ENCODE assay signal across 7 mouse cellular contexts in genomic region chr16:91841026-91841630, GRCm38 (mm10).
DNase-seq lines count a peak whose midpoint lies in the region; ATAC-seq and TF ChIP-seq lines count a peak whose summit lies in the region.

No protein-coding gene starts in this region.

- H3K27ac ChIP-seq in lung, embryonic 14.5 days (ENCODE audit: low read depth): no peak overlapping the region
- peak overlapping the region; percentile 68 for H3K27ac ChIP-seq in embryonic facial prominence, embryonic 15.5 days (replicated peaks)
- peak overlapping the region; percentile 51 for H3K27ac ChIP-seq in heart, embryonic 15.5 days

- H3K4me2 ChIP-seq in lung, embryonic 14.5 days: no peak overlapping the region
- H3K4me2 ChIP-seq in embryonic facial prominence, embryonic 15.5 days (replicated peaks): no peak overlapping the region
- 0 out of 2 replicates have a peak overlapping the region, but pooled peaks have one; percentile 4 for H3K4me2 ChIP-seq in heart, embryonic 15.5 days

- H3K9ac ChIP-seq in lung, embryonic 14.5 days: no peak overlapping the region
- no peak overlapping the region for H3K9ac ChIP-seq in embryonic facial prominence, embryonic 15.5 days
- H3K9ac ChIP-seq in heart, embryonic 15.5 days: peak overlapping the region; percentile 25; the same call in 1 of the 2 replicates

- no peaks in the 10 kb centered on the region for H3K9me3 ChIP-seq in lung, embryonic 14.5 days (ENCODE audit: low read depth, low read length)
- no peaks in the 10 kb centered on the region for H3K9me3 ChIP-seq in embryonic facial prominence, embryonic 15.5 days (replicated peaks)
- no peaks in the 10 kb centered on the region for H3K9me3 ChIP-seq in heart, embryonic 15.5 days (replicated peaks)

- WGBS in lung, embryonic 14.5 days: 78% methylated on average over 14 of the region's 14 CpGs
- 69% methylated on average over 14 of the region's 14 CpGs for WGBS in lung, adult 2 months
- WGBS in embryonic facial prominence, embryonic 15.5 days: 60% methylated on average over 14 of the region's 14 CpGs
- WGBS in heart, embryonic 15.5 days: 63% methylated on average over 14 of the region's 14 CpGs

- no peak for TF ChIP-seq POLR2A in lung, adult 2 months (IDR thresholded peaks at IDR 0.05; ENCODE audit: borderline replicate concordance, extremely low read depth, low read depth, low read length)

- ATAC-seq in lung, embryonic 14.5 days (ENCODE audit: insufficient read depth): no peak; the same call in 1 of the 2 replicates
- ATAC-seq in embryonic facial prominence, embryonic 15.5 days (ENCODE audit: insufficient number of reproducible peaks, low FRiP score, low TSS enrichment, low read depth): peak; percentile 61; the same call in 1 of the 2 replicates
- ATAC-seq in heart, embryonic 15.5 days (replicated peaks; ENCODE audit: insufficient number of reproducible peaks, insufficient read depth, low FRiP score, low read depth): peak; percentile 68
- no peak for ATAC-seq in CD4-positive, CD25-positive, alpha-beta regulatory T cell, adult 4 months

- no peak overlapping the region for H3K4me3 ChIP-seq in lung, embryonic 14.5 days (ENCODE audit: low read depth, low read length)
- H3K4me3 ChIP-seq in lung, adult 2 months (replicated peaks; ENCODE audit: extremely low read depth, low read depth, low read length): no peak overlapping the region
- H3K4me3 ChIP-seq in embryonic facial prominence, embryonic 15.5 days (replicated peaks): no peak overlapping the region
- H3K4me3 ChIP-seq in heart, embryonic 15.5 days: no peak overlapping the region

- H3K27me3 ChIP-seq in lung, embryonic 14.5 days (ENCODE audit: insufficient read depth, low read length): no peaks in the 10 kb centered on the region
- no peaks in the 10 kb centered on the region for H3K27me3 ChIP-seq in embryonic facial prominence, embryonic 15.5 days
- no peaks in the 10 kb centered on the region for H3K27me3 ChIP-seq in heart, embryonic 15.5 days
- no peaks in the 10 kb centered on the region for H3K27me3 ChIP-seq in splenic B cell, adult 2 months (ENCODE audit: control insufficient read depth, insufficient read depth, low read length, poor library complexity, severe bottlenecking)

- peaks cover 50% of the 10 kb centered on the region for H3K36me3 ChIP-seq in lung, embryonic 14.5 days (ENCODE audit: insufficient read depth)
- H3K36me3 ChIP-seq in embryonic facial prominence, embryonic 15.5 days: peaks cover 16% of the 10 kb centered on the region; the same call in 1 of the 2 replicates
- H3K36me3 ChIP-seq in heart, embryonic 15.5 days: peaks cover 17% of the 10 kb centered on the region; the same call in 1 of the 2 replicates
- H3K36me3 ChIP-seq in splenic B cell, adult 2 months (ENCODE audit: control insufficient read depth, insufficient read depth, low read length, poor library complexity, severe bottlenecking): no peaks in the 10 kb centered on the region

- TF ChIP-seq CTCF in lung, embryonic 14.5 days (IDR thresholded peaks at IDR 0.05; ENCODE audit: low read depth): no peak
- TF ChIP-seq CTCF in lung, adult 2 months (IDR thresholded peaks at IDR 0.05; ENCODE audit: insufficient read depth, low read length): no peak

- peak; percentile 27 for DNase-seq in lung, embryonic 14.5 days
- no peak for DNase-seq in lung, adult 2 months
- peak; percentile 24 for DNase-seq in splenic B cell, adult 2 months (ENCODE audit: low read depth, low spot score)
- DNase-seq in right cerebral cortex, postnatal 14 days: no peak

- no peaks in the 10 kb centered on the region; the same call in 1 of the 2 replicates for H3K4me1 ChIP-seq in lung, embryonic 14.5 days (ENCODE audit: insufficient read depth)
- H3K4me1 ChIP-seq in lung, adult 2 months (ENCODE audit: control insufficient read depth, insufficient read depth, low read length): peaks cover 2% of the 10 kb centered on the region; the same call in 1 of the 2 replicates
- peaks cover 20% of the 10 kb centered on the region for H3K4me1 ChIP-seq in embryonic facial prominence, embryonic 15.5 days
- peaks cover 30% of the 10 kb centered on the region for H3K4me1 ChIP-seq in heart, embryonic 15.5 days (replicated peaks)

Comparison
In these comparisons a context has a peak if more than half of its experiments do, and no peak if none do; other contexts are left out.
1. DNase-seq: peak in lung, embryonic 14.5 days (single experiment) and splenic B cell, adult 2 months (single experiment); none in lung, adult 2 months (single experiment) and right cerebral cortex, postnatal 14 days (single experiment).
2. ATAC-seq: peak in embryonic facial prominence, embryonic 15.5 days (single experiment) and heart, embryonic 15.5 days (single experiment); none in lung, embryonic 14.5 days (single experiment) and CD4-positive, CD25-positive, alpha-beta regulatory T cell, adult 4 months (single experiment).